Mouse (Mus musculus) neural tube, embryonic 12.5 days (tissue): ENCODE data around the gene Gzmk. TPM values are rescaled to one million over a fixed set of nuclear protein-coding genes. Genes with fewer than 3 reads are reported as not detected.

Experiments used
- ATAC-seq: fragments of 200-750 bp; cut with Nextera tagmentation; 2 replicates; pipeline ENCODE4 v1.8.0; 2017; ENCODE audit warnings: low read depth, mild to moderate bottlenecking, moderate TSS enrichment, moderate library complexity; ENCODE audit not compliant: low FRiP score
- H3K27ac ChIP-seq: fragments of 300-500 bp; sonication (generic); 2 replicates; pipeline ENCODE4 v1.5.1; 2016
- H3K27me3 ChIP-seq: fragments of 300-500 bp; sonication (generic); replicated peaks from 2 replicates; pipeline ENCODE4 v1.6.1; 2016; ENCODE audit warnings: mild to moderate bottlenecking
- H3K36me3 ChIP-seq: fragments of 300-500 bp; sonication (generic); 2 replicates; pipeline ENCODE4 v1.6.1; 2016; ENCODE audit warnings: mild to moderate bottlenecking
- H3K4me1 ChIP-seq: fragments of 300-500 bp; sonication (generic); 2 replicates; pipeline ENCODE4 v1.6.1; 2016
- H3K4me2 ChIP-seq: fragments of 300-500 bp; sonication (generic); replicated peaks from 2 replicates; pipeline ENCODE4 v1.6.1; 2016; ENCODE audit warnings: mild to moderate bottlenecking
- H3K4me3 ChIP-seq: fragments of 300-500 bp; sonication (generic); 2 replicates; pipeline ENCODE4 v1.5.1; 2016
- H3K9ac ChIP-seq: fragments of 300-500 bp; sonication (generic); 2 replicates; pipeline ENCODE4 v1.6.1; 2016; ENCODE audit warnings: mild to moderate bottlenecking
- H3K9me3 ChIP-seq: fragments of 300-500 bp; sonication (generic); 2 replicates; pipeline ENCODE4 v1.6.1; 2016; ENCODE audit warnings: mild to moderate bottlenecking
- WGBS: fragments of 180-500 bp; shearing (Covaris S2); methylation state at CpG from one replicate; pipeline ENCODE4 v1.1.7; 2016; 5-methylcytosine and 5-hydroxymethylcytosine counted together
- polyA plus RNA-seq: library from polyadenylated mRNA; unstranded; fragments of >200 nt; fragmentation: Nextera tagmentation; extraction: Ambion mirVana; gene quantifications from 2 replicates; pipeline ENCODE4 v1.2.1, GENCODE M21; 2016

Gene Gzmk
- polyA plus RNA-seq, 1 experiment from 2014 or later: not detected

DNA sequence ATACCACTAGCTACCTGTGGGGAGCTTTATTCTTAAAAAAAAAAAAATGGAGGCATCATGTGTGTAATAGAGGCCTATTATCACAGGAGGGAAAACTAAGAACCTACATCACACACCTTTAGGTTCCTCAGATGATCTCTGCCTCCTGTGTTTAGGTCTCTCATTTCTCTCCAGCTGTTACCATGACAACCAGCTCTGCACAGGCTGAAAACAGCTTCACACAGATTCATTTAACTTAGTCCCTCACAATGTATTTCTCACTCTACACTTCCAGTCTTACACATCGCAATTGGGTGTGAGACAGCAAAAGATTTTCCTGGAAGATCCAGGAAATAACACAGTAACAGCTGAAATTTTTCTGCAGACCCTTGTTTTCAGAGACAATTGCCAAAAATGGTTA, 95.7 kb downstream of the Gzmk start:
- Histone ChIP-seq H3K9ac (no peak overlapping the region), H3K27me3 (no peaks in the 10 kb centered on the region), H3K9me3 (no peaks in the 10 kb centered on the region), H3K4me2 (no peak overlapping the region), H3K4me3 (no peak overlapping the region), H3K36me3 (no peaks in the 10 kb centered on the region), H3K4me1 (no peaks in the 10 kb centered on the region), H3K27ac (no peak overlapping the region)
- ATAC-seq: no peak
- 94% methylated on average over 1 of the region's 1 CpGs for WGBS

Other genes starting within 250 kb of the Gzmk start
- gene Ccno, start 238.1 kb downstream of the Gzmk start, polyA plus RNA-seq: 0.17 and 0.32 TPM in 2 replicates
- gene Mcidas, start 232.1 kb downstream of the Gzmk start, polyA plus RNA-seq: 0.08 TPM in 1 of 2 replicates, not detected in the other
- not detected in 2 replicates for gene Cdc20b, start 190.8 kb downstream of the Gzmk start, polyA plus RNA-seq
- 91.5 and 93.3 TPM in 2 replicates for gene Gpx8, start 179.5 kb downstream of the Gzmk start, polyA plus RNA-seq
- gene Gzma, start 124.9 kb downstream of the Gzmk start, polyA plus RNA-seq: not detected in 2 replicates
- gene Esm1, start 16.2 kb downstream of the Gzmk start, polyA plus RNA-seq: 0.92 and 1.0 TPM in 2 replicates
- gene BC067074, start 67.3 kb upstream of the Gzmk start, polyA plus RNA-seq: 1.7 and 1.9 TPM in 2 replicates